Mouse (Mus musculus) bone marrow macrophage, adult 2 months (primary cell): ENCODE data around the gene Bdh1.

Experiments
- CTCF ChIP-seq: IDR thresholded peaks from 2 replicates; pipeline ENCODE4 v1.5.1; 2012; ENCODE audit warnings: low read depth, mild to moderate bottlenecking, low read length, moderate library complexity
- POLR2A ChIP-seq: IDR thresholded peaks from 2 replicates; pipeline ENCODE4 v1.6.1; 2012; ENCODE audit warnings: mild to moderate bottlenecking, low read depth, low read length, borderline replicate concordance

DNA sequence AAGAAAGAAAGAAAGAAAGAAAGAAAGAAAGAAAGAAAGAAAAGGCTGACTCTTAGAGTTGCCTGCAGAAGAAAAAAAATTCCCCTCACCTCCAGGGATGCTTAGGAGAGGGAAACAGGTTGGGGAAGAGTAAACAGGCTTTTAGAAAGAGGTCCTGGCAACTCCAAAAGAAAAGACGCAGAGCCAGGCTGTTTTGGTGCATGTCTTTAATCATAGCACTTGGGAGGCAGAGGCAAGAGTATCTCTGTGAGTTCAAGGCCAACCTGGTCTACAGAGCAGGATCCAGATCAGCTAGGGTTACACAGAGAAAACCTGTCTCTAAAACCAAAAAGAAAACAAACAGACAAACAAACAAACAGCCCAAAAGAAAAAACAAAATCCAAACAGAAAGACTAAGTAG, 642 bp downstream of the Bdh1 start:
- TF ChIP-seq CTCF, result no peak
- no peak for TF ChIP-seq POLR2A
